Mouse (Mus musculus) yolk sac, embryonic 10.5 days (tissue): Measurements from ENCODE around the gene Cpox.
"Not testable (repeated sequence)": the region's sequence is repeated elsewhere in the genome, so short reads cannot be mapped to it uniquely, and the experiment has no call there.

ENCODE experiments used
- DNase-seq: peaks from one replicate; pipeline ENCODE4 v3.0.0-alpha.2; 2017; ENCODE audit warnings: low spot score

The Cpox gene

DNA sequence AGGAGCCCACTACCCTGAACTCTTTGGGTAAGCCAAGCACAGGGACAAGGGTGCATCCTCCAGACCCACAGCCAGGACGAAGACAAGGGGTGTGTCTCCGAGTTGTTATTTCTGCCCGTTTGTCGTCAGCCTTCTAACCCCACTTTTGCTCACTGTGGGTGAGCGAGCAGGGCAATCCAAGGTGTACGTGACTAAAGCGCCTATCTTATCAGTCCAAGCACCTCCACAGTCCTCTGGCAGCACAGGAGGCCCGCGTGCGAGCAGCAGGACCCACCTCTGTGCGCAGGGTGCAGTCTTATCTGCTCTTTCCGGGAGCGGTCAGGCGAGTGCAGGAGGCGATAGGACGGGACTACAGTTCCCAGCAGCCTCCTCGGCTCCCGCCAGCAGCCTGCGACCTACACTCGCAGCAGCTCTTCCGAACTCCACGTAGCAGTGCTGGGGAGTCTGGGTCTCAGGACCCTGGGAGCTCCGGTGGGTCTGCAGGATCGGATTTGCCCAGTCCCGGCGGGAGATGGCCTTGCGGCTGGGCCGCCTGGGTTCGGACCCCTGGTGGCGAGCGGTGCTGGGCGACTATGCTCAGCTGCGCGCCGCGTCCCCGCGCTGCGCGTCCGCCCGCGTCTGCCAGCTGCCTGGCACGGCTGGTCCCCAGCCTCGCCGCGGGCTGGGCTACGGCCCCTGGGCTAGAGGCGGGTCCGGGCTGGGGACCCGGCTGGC is at the start of gene Cpox:
TSS of gene Cpox (plus strand) at position 376 of the 714 bp plus-strand sequence.
- peak; percentile 91 for DNase-seq

- no peak for DNase-seq
These were observed 47.7 kb upstream of the Cpox start for GRCm38 (mm10) chr16:58622377-58622776.

- no peak for DNase-seq
These were observed 47.0 kb upstream of the Cpox start for GRCm38 (mm10) chr16:58623114-58623513.

DNA sequence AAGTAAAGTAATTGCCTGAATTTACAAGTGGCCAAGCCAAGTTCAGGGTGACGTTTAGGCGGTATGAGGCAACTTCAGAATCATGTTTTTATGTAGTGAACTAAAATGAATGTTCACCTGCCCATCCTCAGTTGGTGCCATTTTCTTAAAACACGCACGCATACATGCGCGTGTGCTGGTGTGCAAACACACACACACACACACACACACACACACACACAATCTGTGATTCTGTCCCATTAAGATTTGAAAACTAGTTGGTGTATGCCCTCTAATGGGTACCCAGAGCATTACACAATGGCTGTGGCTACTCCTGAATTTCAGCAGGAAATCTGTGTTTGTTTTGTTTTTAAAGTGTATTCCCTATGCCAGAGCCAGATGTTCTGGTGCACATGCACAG is 46.1 kb upstream of the Cpox start:
- no peak for DNase-seq

- DNase-seq: no peak
These were observed 42.3 kb upstream of the Cpox start for GRCm38 (mm10) chr16:58627597-58628335.

- no peak for DNase-seq
These were observed 41.8 kb upstream of the Cpox start for GRCm38 (mm10) chr16:58628336-58628680.

DNA sequence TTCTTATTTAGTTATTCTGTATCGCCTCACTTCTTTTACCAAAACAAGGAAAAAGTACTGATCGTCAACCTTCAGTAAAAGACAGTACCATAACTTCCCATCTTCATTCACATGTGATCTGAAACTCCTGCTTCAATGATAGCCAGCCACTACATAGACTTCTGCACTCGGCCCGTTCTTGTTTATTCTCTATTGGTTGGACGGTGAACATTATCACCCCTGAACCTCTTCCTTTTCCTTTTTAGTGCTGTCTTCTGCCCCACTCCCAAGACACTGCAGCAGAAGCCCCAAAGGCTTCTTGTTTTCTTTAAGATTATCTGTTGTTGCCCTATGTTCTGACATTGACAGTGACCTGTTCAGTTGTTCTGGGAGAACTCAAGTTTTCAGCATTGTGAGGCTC is 41.1 kb upstream of the Cpox start:
- DNase-seq: no peak

DNA sequence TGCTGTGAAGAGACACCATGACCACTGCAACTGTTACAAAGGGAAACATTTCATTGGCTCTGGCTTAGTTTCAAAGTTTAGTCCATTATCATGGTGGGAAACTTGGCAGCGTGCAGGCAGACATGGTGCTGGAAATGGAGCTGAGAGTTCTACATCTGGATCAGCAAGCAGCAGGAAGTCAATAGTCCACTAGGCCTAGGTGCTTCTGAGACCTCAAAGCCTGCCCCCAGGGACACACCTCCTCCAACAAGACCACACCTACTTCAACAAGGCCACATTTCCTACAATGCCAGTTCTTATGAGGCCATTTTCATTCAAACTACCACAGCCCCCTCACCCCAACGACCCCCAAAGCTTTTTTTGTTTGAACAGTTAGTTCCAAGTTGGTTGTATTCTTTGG is 40.4 kb upstream of the Cpox start:
- DNase-seq: no peak

DNA sequence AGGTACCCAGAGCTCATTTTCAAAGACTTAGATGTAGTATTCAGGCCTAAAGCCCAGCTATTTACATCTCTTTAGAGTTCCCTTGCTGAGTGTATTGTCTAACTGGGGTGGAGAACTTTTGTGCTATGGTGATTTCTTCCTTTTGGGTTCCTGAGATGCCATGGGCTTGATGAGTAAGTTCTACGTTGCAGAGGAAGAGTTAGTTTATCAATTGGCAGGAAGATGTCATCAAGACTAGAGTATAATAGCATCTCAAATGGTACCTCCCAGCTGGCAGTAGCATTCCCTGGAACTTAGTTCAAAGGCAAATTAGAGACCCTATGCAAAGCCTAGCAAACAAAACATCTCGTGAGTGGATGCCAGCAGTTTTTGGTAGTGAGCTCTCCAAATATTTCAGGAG is 34.2 kb upstream of the Cpox start:
- no peak for DNase-seq

- no peak for DNase-seq
These were observed 32.6 kb upstream of the Cpox start for GRCm38 (mm10) chr16:58637448-58637847.

DNA sequence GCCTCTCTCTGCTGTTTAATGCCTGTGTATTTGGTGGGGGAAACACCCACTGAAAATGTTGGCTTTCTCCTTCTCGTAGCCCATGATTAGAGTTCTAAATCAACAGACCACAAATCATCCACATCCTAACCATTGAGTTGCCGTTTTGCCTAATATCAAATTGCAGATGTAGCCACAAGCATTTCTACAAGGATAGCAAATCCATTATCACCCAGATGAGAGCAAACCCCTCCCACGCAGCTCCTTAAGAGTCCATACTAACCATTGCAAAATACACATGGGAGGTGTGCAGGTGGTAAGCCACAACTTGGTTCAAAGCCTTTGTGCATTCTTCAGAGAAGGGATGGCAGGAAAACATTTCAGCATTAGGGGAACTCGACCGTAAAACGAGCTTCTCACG is 32.1 kb upstream of the Cpox start:
- DNase-seq: no peak

GRCm38 (mm10) chr16:58638689-58639175 is 31.4 kb upstream of the Cpox start, which contains the start of gene E330017A01Rik:
TSS of gene E330017A01Rik (minus strand) at chr16:58638739.
- DNase-seq: no peak

DNA sequence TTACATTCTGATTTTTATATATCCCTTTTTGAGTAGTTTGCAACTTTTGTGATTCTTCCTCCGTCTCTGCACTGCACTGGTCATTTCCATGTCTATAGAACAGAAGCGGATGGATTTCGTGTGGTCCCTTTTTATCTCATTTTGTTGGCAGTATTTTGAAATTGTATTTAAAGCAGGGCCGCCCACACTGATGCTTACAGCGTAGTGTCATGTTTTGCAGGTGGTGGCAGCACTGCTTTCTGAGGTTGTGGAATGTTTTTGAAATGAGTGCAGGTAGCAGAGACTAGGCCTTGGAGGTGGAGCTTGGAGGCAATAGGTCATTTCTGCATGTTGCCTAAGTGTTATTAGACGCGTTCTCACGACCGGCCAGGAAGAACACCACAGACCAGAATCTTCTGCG is 20.1 kb upstream of the Cpox start:
- no peak for DNase-seq

DNA sequence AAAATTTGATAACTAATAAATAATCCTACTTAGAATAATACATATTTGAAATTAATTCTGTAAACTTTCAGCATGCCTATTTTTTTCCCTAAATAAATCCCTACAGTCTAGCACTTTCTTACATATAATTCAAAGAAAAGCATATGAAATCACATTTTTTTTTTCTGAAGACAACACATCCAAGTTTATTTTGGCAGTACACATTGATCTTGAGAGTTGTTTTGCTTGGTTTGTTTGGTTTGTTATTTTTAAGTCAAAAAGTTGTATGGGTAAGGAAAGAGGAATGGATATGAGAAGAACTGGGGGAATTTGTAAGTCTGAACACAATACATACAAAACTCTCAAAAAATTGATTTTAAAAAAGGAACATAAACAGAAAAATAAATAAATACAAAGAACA is 14.3 kb upstream of the Cpox start:
- no peak for DNase-seq

DNA sequence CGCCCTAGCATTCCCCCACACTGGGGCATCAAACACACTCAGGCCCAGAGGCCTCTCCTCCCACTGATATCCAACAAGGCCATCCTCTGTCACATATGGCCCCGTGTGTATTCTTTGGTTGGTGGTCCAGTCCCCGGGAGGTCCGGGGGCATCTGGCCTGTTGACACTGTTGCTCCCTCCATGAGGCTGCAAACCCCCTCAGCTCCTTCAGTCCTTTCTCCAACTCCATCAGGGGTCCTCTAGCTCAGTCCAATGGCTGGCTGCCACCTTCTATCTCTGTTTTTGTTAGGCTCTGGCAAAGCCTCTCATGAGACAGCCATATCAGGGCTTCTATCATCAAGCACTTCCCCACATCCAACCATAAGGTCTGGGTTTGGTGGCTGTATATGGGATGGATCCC is 13.6 kb upstream of the Cpox start:
- no peak for DNase-seq

- no peak for DNase-seq
These were observed 11.4 kb upstream of the Cpox start for GRCm38 (mm10) chr16:58658668-58659067.

- DNase-seq: peak; percentile 43
These were observed 8.3 kb upstream of the Cpox start for GRCm38 (mm10) chr16:58661826-58662225.

- no peak for DNase-seq
These were observed 7.8 kb upstream of the Cpox start for GRCm38 (mm10) chr16:58662287-58662791.

DNA sequence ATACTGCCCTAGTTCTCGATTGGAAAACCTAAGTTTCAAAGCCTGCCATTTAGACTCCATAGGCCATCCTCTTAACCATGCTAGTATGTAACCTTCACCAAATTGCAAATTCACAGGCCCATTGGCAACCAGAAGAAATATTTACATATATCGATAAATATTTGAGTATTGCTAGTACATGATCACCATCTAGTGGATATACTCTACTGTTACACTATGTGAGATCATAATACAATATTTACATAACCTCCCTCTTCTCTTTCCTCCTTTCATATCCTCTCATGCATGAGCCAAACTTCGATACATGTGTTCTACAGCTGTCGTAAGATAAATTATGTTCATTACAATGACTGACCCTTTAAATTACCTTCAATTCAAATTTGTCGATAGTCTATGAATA is 7.1 kb upstream of the Cpox start:
- DNase-seq: no peak

- DNase-seq: no peak
These were observed 6.3 kb upstream of the Cpox start for GRCm38 (mm10) chr16:58663816-58664215.

- DNase-seq: not testable (repeated sequence)
These were observed 5.0 kb upstream of the Cpox start for GRCm38 (mm10) chr16:58665137-58665536.

DNA sequence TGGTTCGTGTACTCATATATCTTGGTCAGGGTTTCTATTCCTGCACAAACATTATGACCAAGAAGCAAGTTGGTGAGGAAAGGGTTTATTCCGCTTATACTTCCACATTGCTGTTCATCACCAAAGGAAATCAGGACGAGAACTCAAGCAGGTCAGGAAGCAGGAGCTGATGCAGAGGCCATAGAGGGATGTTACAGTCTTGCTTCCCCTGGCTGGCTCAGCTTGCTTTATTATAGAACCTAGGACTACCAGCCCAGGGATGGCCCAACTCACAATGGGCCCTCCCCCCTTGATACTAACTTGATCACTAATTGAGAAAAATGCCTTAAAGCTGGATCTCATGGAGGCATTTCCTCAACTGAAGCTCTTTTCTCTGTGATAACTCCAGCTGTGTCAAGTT is 3.4 kb upstream of the Cpox start:
- not testable (repeated sequence) for DNase-seq

GRCm38 (mm10) chr16:58668586-58668985 is 1.5 kb upstream of the Cpox start:
- DNase-seq: no peak
